Mouse (Mus musculus) gastrocnemius, adult 2 months (tissue): ENCODE measurements at regions not wholly inside any gene's neighbourhood (a gene's known extent, or its start where the extent isn't known, plus 50 kb on each side); places are given as distances from the start of the nearest gene placed in this dataset.
"Not testable (repeated sequence)": the region's sequence is repeated elsewhere in the genome, so short reads cannot be mapped to it uniquely, and the experiment has no call there.

Source experiments
- DNase-seq: peaks from one replicate; pipeline ENCODE4 v3.0.0; 2022
- H3K27ac ChIP-seq: fragments of 200-600 bp; 2 replicates; pipeline ENCODE4 v1.8.1; 2022; ENCODE audit warnings: mild to moderate bottlenecking
- H3K4me3 ChIP-seq: fragments of 200-600 bp; 2 replicates; pipeline ENCODE4 v1.8.1; 2022; ENCODE audit warnings: mild to moderate bottlenecking, moderate library complexity
- CTCF ChIP-seq: fragments of 200-600 bp; IDR thresholded peaks from 2 replicates; pipeline ENCODE4 v1.8.1; 2022; ENCODE audit warnings: antibody characterized with exemption, mild to moderate bottlenecking, moderate library complexity
- intact Hi-C: fragments of 180-260 bp; cut with DNase I; formaldehyde crosslinking; loops from one replicate; pipeline ENCODE4 v1.15.1; 2025

DNA sequence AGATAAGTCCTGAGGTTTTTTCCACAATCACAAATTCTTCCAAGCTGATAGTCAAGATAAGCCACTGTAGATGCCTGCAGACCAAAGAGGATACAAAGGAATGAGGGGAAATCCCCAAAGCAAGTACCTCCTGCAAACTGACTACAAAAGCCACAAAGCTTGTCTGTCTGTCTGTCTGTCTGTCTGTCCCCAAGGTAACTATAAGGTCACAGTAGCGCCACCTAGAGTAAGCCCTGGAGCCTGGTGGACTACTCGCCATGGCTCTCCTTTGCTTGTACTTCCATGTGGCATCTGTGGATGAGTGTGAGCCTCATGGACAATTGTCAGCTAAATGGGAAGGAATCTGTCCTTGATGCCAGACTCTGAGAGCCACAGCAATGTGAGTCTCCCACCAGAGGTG, 249.8 kb downstream of the Diras2 start:
- no peak for TF ChIP-seq CTCF
- H3K4me3 ChIP-seq = no peak overlapping the region
- no peak overlapping the region for H3K27ac ChIP-seq
- no peak for DNase-seq
- intact Hi-C loops = no loop called here

DNA sequence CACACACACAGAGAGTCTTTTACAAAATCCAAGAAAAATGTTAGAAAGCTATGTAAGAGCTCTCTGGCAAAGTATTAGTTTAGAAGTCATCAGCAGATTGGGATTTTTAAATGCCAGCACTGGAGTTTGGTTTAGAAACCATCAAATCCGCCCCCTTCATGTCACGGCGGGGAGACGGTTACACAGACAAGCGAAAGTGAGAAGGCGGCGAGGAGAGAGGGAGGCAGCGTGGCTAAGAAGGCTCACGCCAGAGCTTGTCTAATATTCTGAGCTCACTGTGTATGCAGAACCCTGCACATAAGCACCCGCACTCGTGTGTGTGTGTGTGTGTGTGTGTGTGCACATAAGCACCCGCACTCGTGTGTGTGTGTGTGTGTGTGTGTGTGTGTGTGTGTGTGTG, 248.6 kb downstream of the Diras2 start:
- no peak for DNase-seq
- no peak for TF ChIP-seq CTCF
- no peak overlapping the region for H3K27ac ChIP-seq
- H3K4me3 ChIP-seq = no peak overlapping the region
- intact Hi-C loops = no loop called here

DNA sequence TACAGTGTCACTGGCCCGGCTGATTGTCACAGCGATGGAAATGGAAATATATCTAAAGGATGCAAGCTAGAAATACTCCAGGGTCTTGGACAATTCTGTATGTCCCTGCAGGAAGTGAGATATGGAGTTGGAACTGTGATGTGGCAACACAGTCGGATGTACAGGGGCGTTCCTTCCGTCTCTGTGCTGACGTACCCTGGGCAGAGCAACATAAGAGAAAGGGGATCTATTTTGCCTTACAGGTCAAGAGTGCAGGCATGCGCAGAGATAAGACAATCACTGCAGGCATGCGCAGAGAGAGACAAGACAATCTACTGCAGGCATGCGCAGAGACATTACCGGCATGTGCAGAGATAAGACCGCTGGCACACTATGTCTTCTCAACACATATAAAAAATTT, 247.6 kb downstream of the Diras2 start:
- intact Hi-C loops = no loop called here
- H3K27ac ChIP-seq = no peak overlapping the region
- no peak for TF ChIP-seq CTCF

DNA sequence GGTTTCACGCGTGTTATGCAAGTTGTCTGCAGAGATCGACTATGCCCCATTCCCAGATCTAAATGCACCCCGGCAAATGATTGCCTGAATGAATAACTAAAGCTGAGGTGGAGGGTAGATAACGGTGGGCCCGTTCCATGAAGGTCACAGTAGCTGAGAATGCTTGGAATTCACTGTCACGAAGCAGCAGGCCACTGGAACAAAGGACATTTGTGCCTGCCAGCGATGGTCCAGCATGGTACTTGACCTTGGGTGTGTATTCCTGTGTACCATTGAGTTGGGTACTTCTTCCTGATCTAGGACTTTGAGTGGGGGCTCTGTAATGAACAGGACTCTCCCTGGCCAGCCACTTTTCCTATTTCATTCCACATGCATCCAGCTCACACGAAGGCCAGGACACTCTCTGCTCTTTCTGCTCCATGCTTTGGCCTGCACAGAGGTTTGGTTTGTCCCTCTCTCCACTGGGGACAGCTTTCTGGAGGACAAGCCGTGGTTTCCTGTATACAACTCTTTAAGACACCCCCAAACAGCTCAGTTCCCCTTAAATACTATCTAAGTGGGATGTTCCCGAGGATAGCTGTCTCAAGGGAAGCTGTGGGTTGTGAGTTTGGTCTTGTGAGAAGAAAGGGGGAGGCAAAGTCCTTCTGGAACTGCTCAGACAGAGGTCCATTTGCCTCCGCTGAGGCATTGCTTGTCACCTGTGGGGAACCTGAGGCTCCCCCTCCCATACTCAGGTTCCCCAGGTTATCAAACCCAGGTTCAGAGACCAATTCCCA, 246.9 kb downstream of the Diras2 start:
- no peak for DNase-seq
- no peak overlapping the region for H3K27ac ChIP-seq
- no peak overlapping the region for H3K4me3 ChIP-seq
- TF ChIP-seq CTCF = no peak
- intact Hi-C loops = no loop called here

More for the DNA sequence above, 247.6 kb downstream of the Diras2 start:
- no peak for DNase-seq
- H3K4me3 ChIP-seq = no peak overlapping the region

DNA sequence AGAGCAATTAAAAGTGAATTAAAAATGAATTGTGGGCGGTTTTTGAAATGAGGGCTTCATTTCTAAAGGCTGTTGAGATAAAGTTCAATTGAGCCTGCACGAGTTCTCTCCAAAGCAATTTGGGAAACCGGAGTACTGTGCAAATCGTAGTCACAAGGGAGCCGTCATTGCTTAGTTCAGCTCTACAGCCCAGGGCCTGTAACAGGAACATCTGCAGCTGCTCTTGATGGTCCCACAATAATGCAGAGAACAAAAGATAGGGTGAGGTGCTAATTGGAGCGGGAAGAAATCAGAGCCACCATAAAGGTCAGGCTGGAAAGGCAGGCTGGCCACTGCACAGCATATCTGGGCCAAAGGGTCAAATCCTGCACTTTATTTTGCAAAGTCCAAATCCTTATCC, 242.7 kb downstream of the Diras2 start:
- intact Hi-C loops = no loop called here
- DNase-seq = no peak
- H3K4me3 ChIP-seq = no peak overlapping the region
- TF ChIP-seq CTCF = no peak
- no peak overlapping the region for H3K27ac ChIP-seq

DNA sequence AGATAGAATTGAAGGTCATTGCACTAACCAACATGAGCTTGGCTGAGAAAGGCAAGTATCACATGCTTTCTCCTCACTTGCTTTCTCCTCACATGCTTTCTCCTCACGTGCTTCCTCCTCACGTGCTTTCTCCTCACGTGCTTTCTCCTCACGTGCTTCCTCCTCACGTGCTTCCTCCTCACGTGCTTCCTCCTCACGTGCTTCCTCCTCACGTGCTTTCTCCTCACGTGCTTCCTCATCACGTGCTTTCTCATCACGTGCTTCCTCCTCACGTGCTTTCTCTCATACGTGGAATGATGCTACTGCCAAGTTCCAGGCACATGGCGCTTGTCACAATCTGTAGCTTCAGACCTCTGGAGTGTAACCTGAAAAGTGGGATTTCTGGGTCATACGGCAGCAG, 235.2 kb downstream of the Diras2 start:
- no peak for TF ChIP-seq CTCF
- Histone ChIP-seq H3K27ac (no peak overlapping the region), H3K4me3 (no peak overlapping the region)
- intact Hi-C loops = no loop called here
- no peak for DNase-seq

DNA sequence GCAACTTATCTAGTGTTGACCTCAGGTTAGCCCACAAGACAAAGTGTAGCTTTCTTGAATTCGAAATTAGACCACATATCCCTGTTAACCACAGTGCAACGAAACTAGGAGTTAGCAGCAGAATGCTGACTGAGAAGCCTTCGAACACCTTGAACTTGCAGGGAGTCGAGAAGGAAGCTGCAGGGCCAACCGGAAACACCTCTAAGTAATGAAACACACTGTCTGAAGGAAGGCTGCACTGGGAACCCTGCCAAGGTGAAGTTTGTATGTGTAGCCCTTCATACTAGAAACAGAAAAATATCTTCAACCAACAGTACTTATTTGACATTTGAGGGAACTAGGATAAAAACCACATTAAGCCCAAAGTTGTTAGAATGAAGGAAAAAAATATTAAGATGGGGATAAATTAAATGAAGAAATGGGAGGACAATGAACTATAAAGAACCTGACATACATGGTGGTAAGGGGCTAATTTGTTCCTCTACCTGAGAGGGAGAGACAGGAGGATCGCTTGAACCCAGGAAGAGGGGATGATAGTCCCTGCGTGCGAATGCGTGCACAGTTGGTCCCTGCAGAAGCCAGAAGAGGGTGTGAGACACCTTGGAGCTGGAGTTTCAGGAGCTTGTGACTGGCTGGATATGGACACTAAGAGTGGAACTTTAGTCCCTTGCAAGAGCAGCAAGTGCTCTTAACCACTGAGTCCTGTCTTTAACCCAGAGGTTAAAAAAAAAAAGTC, 234.4 kb downstream of the Diras2 start:
- Histone ChIP-seq H3K4me3 (no peak overlapping the region), H3K27ac (no peak overlapping the region)
- intact Hi-C loops = no loop called here
- no peak for DNase-seq
- no peak for TF ChIP-seq CTCF

DNA sequence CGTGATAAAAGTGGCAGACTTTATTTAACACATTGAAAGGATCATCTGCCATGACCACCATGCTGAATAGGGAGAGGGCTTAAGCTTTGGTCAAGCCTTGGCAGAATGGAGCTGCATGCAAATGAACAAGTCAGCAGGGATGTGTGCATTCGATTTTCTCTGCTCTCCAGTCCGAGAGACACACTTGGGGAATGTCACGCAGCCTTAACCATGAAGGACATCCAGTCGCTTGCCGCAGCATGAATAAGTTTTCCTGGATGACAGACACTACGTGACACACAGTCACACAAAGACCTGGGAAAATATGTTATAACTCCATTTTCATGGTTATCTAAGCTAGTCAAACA, 233.8 kb downstream of the Diras2 start:
- intact Hi-C loops = no loop called here
- TF ChIP-seq CTCF = no peak
- no peak overlapping the region for H3K4me3 ChIP-seq
- no peak overlapping the region for H3K27ac ChIP-seq
- no peak for DNase-seq

DNA sequence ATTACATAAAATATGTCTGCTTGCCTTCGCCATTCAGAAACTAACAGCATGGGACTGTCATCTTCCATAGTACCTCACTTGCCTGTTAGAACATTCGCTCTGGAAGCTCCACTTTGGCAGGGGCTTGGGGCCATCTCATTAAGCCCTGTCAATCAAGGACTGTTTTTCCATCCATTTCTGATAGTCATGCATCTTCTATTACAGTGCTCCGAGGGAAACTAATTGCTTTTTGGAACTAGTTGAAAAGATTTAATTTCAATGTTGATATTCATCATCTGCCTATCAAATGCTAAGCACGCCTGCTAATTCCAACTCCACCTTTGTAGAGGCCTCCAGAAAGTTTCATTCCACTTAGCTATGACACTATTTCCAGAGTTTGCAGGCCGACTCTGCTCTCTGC, 232.7 kb downstream of the Diras2 start:
- intact Hi-C loops = no loop called here
- TF ChIP-seq CTCF = no peak
- Histone ChIP-seq H3K27ac (no peak overlapping the region), H3K4me3 (no peak overlapping the region)
- DNase-seq = no peak

DNA sequence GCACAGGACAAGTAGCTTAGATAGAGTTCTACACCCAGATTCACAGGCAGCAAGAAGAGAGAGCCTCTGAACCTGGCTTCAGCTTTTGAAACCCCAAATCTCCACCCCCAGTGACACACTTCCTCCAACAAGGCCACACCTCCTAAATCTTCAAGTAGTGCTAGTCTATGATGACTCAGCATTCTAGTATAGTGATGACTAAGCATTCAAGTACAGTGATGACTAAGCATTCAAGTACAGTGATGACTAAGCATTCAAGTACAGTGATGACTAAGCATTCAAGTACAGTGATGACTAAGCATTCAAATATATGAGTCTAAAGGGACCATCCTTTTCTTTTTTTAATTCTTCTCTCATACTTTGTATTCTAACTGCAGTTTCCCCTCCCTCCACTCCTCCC, 225.8 kb downstream of the Diras2 start:
- DNase-seq, H3K27ac ChIP-seq, intact Hi-C loops: not testable (repeated sequence)

DNA sequence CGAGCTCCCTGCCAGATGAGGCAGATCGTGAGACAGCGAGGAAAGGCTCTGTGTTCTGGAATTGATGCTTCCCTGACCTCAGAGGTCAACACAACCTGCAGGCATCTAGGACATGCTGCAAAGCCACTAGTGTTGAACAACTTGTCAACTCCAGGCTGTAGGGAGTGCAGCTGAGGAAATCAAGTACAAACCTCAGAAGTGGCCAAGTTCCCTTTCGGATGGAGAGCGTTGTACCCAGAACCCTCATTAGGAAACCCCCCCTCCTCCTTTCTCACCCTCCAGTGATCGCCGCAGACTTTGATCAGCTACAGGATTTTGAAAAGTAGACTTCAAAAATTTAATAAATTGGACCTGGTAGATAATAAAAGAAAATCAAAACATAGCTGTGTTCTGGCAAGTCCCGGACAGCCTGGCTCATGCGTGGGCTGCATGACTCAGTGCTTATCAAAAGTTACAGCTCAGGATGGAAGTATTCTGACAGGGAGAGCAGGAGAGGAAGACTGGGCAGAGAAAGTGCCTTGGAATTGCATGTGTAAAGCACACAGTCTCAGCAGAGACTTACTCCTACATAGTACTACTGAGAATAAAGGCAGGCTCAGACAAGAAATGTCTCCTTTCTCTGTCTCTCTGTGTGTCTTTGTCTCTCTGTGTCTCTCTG, 224.2 kb downstream of the Diras2 start:
- TF ChIP-seq CTCF = no peak
- DNase-seq = no peak
- no peak overlapping the region for H3K27ac ChIP-seq
- H3K4me3 ChIP-seq = no peak overlapping the region
- intact Hi-C loops = no loop called here

More for the DNA sequence above, 225.8 kb downstream of the Diras2 start:
- not testable (repeated sequence) for H3K4me3 ChIP-seq

DNA sequence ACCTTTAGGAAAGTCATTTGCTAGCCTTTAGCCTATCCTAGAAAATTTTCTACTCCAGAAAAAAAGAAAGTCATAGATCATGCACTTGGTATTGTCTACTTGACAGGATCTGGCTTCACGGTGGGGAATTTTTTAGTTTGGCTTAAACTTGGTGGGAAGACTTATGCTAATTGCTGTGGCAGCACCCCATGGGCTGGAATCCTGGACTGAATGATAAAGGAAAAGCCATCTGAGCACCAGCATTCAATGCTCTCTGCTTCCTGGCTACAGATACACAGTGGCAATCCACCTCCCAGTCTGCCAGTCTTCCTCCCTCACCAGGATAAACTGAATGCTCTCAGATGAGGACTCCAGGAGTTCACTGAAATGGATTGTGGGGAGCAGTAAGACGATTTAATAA, 220.1 kb downstream of the Diras2 start:
- no peak for DNase-seq
- no peak overlapping the region for H3K4me3 ChIP-seq
- no peak for TF ChIP-seq CTCF
- no peak overlapping the region for H3K27ac ChIP-seq
- intact Hi-C loops = no loop called here

DNA sequence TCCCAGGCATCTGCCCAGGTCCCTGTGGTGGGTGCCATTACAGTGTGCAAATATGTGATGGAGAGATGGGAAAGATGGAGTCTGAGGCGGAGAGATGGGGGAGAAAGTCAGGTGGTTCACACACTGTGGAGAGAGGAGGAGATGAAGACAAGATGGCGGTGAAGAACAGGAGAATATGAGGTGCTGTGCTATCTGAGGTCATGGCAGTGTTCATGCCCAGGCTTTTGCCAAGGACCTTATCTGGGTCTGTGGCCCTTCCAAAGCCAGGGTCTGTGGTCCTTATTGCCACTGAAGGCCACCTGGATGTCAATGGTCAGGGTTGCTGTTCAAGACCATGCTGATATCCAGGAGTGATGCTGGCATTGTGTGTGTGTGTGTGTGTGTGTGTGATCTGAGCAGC, 212.8 kb downstream of the Diras2 start:
- H3K27ac ChIP-seq = no peak overlapping the region
- H3K4me3 ChIP-seq = no peak overlapping the region
- DNase-seq = no peak
- no peak for TF ChIP-seq CTCF
- intact Hi-C loops = no loop called here

DNA sequence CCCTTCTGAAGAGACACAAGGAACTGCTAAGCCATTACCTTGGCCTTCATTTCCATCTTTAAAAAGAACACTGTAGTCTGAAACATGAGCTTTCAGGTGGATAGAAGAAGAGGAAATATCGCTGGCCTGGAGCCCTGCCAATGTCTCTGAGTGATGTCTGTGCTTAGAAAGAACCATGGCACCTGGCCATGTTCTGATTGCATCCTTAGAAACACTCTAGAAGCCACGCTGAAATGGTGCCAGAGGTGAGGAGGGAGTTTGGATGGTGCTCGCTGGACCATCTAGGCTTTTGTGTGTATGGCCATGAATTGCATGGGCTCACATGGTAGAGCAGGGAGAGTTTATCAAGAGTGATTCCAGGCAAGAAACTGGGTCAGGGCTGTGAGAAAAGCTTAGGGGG, 207.4 kb downstream of the Diras2 start:
- intact Hi-C loops = no loop called here
- Histone ChIP-seq H3K27ac (no peak overlapping the region), H3K4me3 (no peak overlapping the region)
- no peak for TF ChIP-seq CTCF
- DNase-seq = no peak

DNA sequence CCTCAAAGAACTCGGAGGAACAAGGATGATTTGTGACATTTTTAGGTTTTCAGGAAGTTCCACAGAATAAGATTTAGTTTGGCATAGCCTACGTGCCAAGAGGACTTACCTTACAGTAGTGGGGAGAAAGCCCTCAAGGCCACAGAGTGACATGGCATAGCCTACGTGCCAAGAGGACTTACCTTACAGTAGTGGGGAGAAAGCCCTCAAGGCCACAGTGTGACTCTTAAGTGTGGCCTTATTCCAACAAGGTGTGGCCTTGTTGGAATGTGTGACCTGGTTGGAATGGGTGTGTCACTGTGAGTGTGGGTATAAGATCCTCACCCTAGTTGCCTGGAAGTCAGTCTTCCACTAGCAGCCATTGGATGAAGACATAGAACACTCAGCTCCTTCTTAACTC, 206.7 kb downstream of the Diras2 start:
- intact Hi-C loops = not testable (repeated sequence)

DNA sequence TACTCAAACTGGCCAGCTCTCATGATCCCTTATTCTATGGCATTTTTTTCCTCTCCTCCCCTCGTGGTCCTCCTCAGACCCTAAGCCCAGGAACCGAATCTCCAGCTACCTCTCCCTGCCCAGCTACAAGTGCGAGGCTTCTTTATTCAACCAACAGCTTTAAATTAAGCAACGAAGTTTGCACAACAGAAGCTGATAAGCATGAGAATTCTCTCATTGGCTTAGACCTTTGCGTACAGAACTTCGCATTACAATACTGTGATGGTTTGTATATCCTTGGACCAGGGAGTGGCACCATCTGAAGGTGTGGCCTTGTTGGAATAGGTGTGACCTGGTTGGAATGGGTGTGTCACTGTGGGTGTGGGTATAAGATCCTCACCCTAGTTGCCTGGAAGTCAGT, 205.4 kb downstream of the Diras2 start:
- H3K4me3 ChIP-seq = not testable (repeated sequence)

More for the DNA sequence above, 206.7 kb downstream of the Diras2 start:
- H3K4me3 ChIP-seq, H3K27ac ChIP-seq, DNase-seq: not testable (repeated sequence)

More for the DNA sequence above, 205.4 kb downstream of the Diras2 start:
- H3K27ac ChIP-seq, intact Hi-C loops, DNase-seq: not testable (repeated sequence)
